Mouse (Mus musculus): ENCODE measurements at regions not wholly inside any gene's neighbourhood (a gene's known extent, or its start where the extent isn't known, plus 50 kb on each side); places are given as distances from the start of the nearest gene placed in this dataset.

GRCm38 (mm10) chr10:47501288-47501687 lies 1923.7 kb downstream of the Hace1 start:
- DNase-seq (ENCODE audit: low read depth) = no peak

- no peak for DNase-seq (ENCODE audit: low read depth)
These were observed 1931.6 kb downstream of the Hace1 start for GRCm38 (mm10) chr10:47509190-47509589.

GRCm38 (mm10) chr10:47509858-47510257 lies 1932.2 kb downstream of the Hace1 start:
- no peak for DNase-seq (ENCODE audit: low read depth)

GRCm38 (mm10) chr10:47517801-47518200 lies 1940.2 kb downstream of the Hace1 start:
- no peak for DNase-seq (ENCODE audit: low read depth)

- peak; percentile 13 for DNase-seq (ENCODE audit: low read depth)
These were observed 1988.9 kb downstream of the Hace1 start for GRCm38 (mm10) chr10:47566449-47567079.
